Mouse (Mus musculus) hindbrain, postnatal 0 days (tissue): ENCODE results near the gene Tnfsfm13. TPM values are rescaled to one million over a fixed set of nuclear protein-coding genes. Genes with fewer than 3 reads are reported as not detected.
"Not testable (repeated sequence)": the region's sequence is repeated elsewhere in the genome, so short reads cannot be mapped to it uniquely, and the experiment has no call there.

Source experiments
- ATAC-seq: fragments of 200-750 bp; cut with Nextera tagmentation; 2 replicates; pipeline ENCODE4 v1.8.0; 2017; ENCODE audit warnings: mild to moderate bottlenecking, moderate TSS enrichment, moderate library complexity
- DNase-seq: peaks from one replicate; pipeline ENCODE4 v3.0.0-alpha.2; 2015; ENCODE audit warnings: low spot score
- H3K27ac ChIP-seq: fragments of 300-500 bp; sonication (generic); 2 replicates; pipeline ENCODE4 v1.5.1; 2014; ENCODE audit warnings: mild to moderate bottlenecking
- H3K27me3 ChIP-seq: fragments of 300-500 bp; sonication (generic); 2 replicates; pipeline ENCODE4 v1.6.1; 2014; ENCODE audit warnings: low read length, mixed read lengths; ENCODE audit not compliant: insufficient read depth
- H3K36me3 ChIP-seq: fragments of 300-500 bp; sonication (generic); 2 replicates; pipeline ENCODE4 v1.6.1; 2014; ENCODE audit warnings: low read length, mixed read lengths; ENCODE audit not compliant: insufficient read depth
- H3K4me1 ChIP-seq: fragments of 300-500 bp; sonication (generic); 2 replicates; pipeline ENCODE4 v1.6.1; 2014; ENCODE audit warnings: antibody characterized with exemption, low read length, mixed read lengths; ENCODE audit not compliant: insufficient read depth
- H3K4me2 ChIP-seq: fragments of 300-500 bp; sonication (generic); 2 replicates; pipeline ENCODE4 v1.6.1; 2014; ENCODE audit warnings: low read depth, mild to moderate bottlenecking, low read length, moderate library complexity, mixed read lengths
- H3K4me3 ChIP-seq: fragments of 300-500 bp; sonication (generic); 2 replicates; pipeline ENCODE4 v1.5.1; 2014; ENCODE audit warnings: low read length
- H3K9ac ChIP-seq: fragments of 300-500 bp; sonication (generic); replicated peaks from 2 replicates; pipeline ENCODE4 v1.6.1; 2014; ENCODE audit warnings: mild to moderate bottlenecking, low read length, moderate library complexity, mixed read lengths
- H3K9me3 ChIP-seq: fragments of 300-500 bp; sonication (generic); 2 replicates; pipeline ENCODE4 v1.6.1; 2016; ENCODE audit warnings: low read length, mixed read lengths
- CTCF ChIP-seq: IDR thresholded peaks from 2 replicates; pipeline ENCODE4 v1.5.1; 2016; ENCODE audit warnings: antibody characterized with exemption, control low read depth, low read depth
- WGBS: fragments of 180-500 bp; shearing (Covaris S2); extraction: QIAGEN DNeasy Blood & Tissue Kit; methylation state at CpG from one replicate; pipeline ENCODE4 v1.1.7; 2014; 5-methylcytosine and 5-hydroxymethylcytosine counted together
- polyA plus RNA-seq: library from polyadenylated mRNA; unstranded; fragments of >200 nt; fragmentation: Nextera tagmentation; extraction: Ambion mirVana; gene quantifications from 2 replicates; pipeline ENCODE4 v1.2.1, GENCODE M21; 2015
- total RNA-seq: library from RNA; depleted of rRNA; stranded (reverse); fragments of >200 nt; gene quantifications from 2 replicates; pipeline ENCODE4 v1.2.3, GENCODE M21; 2014

The Tnfsfm13 gene
- total and polyA plus RNA-seq, 2 experiments from 2014 or later = 0.94 to 2.0 TPM

DNA sequence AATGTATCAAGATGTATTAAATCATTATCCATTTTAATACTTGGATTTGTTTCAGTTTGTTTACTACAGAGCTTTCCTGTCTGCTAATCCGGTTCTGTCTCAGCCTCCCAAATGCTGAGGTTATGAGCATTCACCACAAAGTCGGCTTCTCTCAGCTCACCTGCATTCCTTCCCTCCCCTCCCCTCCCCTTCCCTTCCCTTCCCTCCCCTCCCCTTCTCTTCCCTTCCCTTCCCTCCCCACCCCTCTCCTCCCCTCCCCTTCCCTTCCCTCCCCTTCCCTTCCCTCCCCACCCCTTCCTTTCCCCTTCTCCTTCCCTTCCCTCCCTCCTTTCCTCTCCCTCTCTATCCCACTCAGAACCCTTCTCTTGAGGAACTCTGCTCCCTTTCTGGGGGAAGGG is 8.7 kb upstream of the Tnfsfm13 start:
- Histone ChIP-seq H3K27ac (no peak overlapping the region), H3K9me3 (no peaks in the 10 kb centered on the region), H3K9ac (no peak overlapping the region), H3K4me3 (no peak overlapping the region), H3K4me2 (no peak overlapping the region), H3K4me1 (0 out of 2 replicates have a peak, but pooled peaks cover 5% of the 10 kb centered on the region), H3K36me3 (no peaks in the 10 kb centered on the region), H3K27me3 (no peaks in the 10 kb centered on the region)
- ATAC-seq = no peak
- WGBS = 55% methylated on average over 2 of the region's 2 CpGs
- TF ChIP-seq CTCF = no peak
- DNase-seq = no peak

DNA sequence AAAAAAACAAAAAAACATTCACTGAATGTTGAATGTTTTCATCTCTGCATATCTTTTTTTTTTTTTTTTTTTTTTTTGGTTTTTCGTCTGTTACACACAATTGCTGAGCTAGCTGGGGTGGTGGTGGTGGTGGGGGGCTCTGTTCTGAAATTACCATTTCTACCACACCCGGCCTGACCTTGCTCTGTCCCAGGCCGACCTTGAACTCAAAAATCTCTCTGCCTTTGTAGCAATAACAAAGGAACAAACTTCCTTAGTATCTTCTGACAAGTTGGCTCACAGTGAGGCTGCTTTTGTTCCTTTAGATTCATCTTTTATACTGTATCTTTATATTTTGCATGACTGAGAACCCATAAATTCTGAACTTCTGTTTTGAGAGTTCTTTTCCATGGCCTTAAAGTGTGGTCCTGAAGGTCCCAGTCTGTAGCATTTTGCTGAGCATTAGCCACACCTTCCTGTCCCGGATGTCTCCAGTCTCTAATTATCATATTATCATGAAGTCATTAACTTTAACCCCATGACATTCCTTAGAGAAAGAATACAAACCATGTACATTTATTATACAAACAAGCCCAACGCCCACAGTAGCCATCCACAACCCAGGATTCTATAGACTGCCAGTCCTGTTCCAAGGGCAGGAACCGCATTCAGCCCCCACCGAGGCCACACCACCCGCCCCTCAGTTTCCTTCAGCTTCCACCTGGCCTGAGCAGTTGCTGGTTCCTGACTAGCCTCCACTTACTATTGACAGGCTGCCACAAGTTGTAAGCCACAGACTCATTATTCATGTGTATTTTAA is 8.1 kb upstream of the Tnfsfm13 start:
- ATAC-seq = no peak
- no peak for TF ChIP-seq CTCF
- WGBS = 59% methylated on average over 8 of the region's 8 CpGs

DNA sequence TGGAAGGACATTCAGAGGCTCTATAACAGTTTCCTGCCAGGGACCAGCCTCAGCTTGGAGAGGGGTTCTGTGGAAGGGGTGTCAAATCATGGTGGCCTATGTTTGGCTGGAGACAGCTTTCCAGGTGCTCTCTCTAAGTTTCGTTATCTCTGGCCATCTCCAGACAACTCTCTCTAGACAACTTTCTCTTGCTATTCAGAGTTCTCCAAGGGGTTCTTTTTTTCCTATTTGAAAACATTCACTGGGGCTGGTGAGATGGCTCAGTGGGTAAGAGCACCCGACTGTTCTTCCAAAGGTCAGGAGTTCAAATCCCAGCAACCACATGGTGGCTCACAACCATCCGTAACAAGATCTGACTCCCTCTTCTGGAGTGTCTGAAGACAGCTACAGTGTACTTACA is 7.5 kb upstream of the Tnfsfm13 start:
- not testable (repeated sequence) for H3K36me3 ChIP-seq, H3K9ac ChIP-seq, ATAC-seq, H3K27ac ChIP-seq, H3K4me2 ChIP-seq, DNase-seq, H3K4me1 ChIP-seq, H3K4me3 ChIP-seq, H3K9me3 ChIP-seq, H3K27me3 ChIP-seq
- 67% methylated on average over 2 of the region's 3 CpGs for WGBS

More for the DNA sequence above, 8.1 kb upstream of the Tnfsfm13 start:
- no peaks in the 10 kb centered on the region for H3K9me3 ChIP-seq
- no peak overlapping the region for H3K27ac ChIP-seq
- no peak overlapping the region for H3K9ac ChIP-seq
- no peaks in the 10 kb centered on the region for H3K36me3 ChIP-seq
- H3K27me3 ChIP-seq = no peaks in the 10 kb centered on the region
- no peak for DNase-seq
- no peak overlapping the region for H3K4me3 ChIP-seq
- H3K4me2 ChIP-seq = no peak overlapping the region
- 0 out of 2 replicates have a peak, but pooled peaks cover 5% of the 10 kb centered on the region for H3K4me1 ChIP-seq

DNA sequence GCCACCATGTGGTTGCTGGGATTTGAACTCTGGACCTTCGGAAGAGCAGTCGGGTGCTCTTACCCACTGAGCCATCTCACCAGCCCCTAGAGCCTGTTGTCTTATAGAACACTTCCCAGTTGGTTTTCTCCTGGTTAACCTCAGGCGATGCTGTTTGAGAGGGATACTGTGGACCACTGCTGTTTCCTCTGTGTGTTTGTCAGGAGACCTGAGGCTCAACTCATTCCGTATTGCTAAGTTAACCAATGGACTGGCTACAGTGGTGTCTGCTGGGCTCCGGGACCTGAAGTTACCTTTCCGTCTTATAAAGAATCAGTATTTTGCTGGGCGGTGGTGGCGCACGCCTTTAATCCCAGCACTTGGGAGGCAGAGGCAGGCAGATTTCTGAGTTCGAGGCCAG is 7.0 kb upstream of the Tnfsfm13 start:
- H3K9ac ChIP-seq, H3K4me1 ChIP-seq, H3K9me3 ChIP-seq, H3K27ac ChIP-seq, H3K27me3 ChIP-seq, ATAC-seq, DNase-seq, H3K4me3 ChIP-seq, H3K36me3 ChIP-seq, H3K4me2 ChIP-seq: not testable (repeated sequence)
- WGBS = 97% methylated on average over 10 of the region's 10 CpGs

GRCm38 (mm10) chr11:69699595-69699994 is 3.7 kb upstream of the Tnfsfm13 start:
- no peak overlapping the region for H3K9ac ChIP-seq
- DNase-seq (no peak), ATAC-seq (no peak)
- TF ChIP-seq CTCF = no peak
- no peak overlapping the region for H3K4me3 ChIP-seq
- 86% methylated on average over 1 of the region's 1 CpGs for WGBS
- H3K4me2 ChIP-seq = no peak overlapping the region
- no peaks in the 10 kb centered on the region; the same call in 1 of the 2 replicates for H3K4me1 ChIP-seq
- H3K9me3 ChIP-seq = no peaks in the 10 kb centered on the region
- no peaks in the 10 kb centered on the region for H3K36me3 ChIP-seq
- H3K27me3 ChIP-seq = no peaks in the 10 kb centered on the region
- no peak overlapping the region for H3K27ac ChIP-seq

- Histone ChIP-seq H3K4me2 (no peak overlapping the region), H3K27me3 (no peaks in the 10 kb centered on the region), H3K9me3 (no peaks in the 10 kb centered on the region), H3K27ac (no peak overlapping the region), H3K36me3 (no peaks in the 10 kb centered on the region), H3K9ac (no peak overlapping the region), H3K4me3 (no peak overlapping the region), H3K4me1 (no peaks in the 10 kb centered on the region; the same call in 1 of the 2 replicates)
- DNase-seq = no peak
- WGBS = 68% methylated on average over 5 of the region's 5 CpGs
- no peak for ATAC-seq
- peak; percentile 27; the same call in 1 of the 2 replicates for TF ChIP-seq CTCF
These were observed 2.7 kb upstream of the Tnfsfm13 start for GRCm38 (mm10) chr11:69698574-69698973.

DNA sequence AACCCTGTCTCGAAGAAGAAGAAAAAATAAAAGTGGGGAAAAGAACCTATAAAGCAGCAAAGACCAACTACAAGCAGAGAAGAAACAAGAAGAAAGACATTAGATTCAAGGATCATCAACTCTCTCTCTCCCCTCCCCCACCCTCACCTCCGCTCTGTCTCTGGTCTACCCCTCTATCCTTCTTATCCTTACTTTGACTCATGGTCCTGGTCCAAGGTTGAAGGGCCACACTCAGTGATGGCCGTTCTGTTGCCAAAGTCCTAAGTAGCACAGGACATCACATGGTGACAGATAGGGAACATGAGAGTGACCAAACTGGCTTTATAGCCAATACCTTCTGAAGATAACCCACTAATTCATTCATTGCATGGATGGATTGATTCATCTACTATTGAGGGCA is 1.5 kb upstream of the Tnfsfm13 start:
- no peaks in the 10 kb centered on the region; the same call in 1 of the 2 replicates for H3K4me1 ChIP-seq
- H3K4me3 ChIP-seq = no peak overlapping the region
- H3K9me3 ChIP-seq = no peaks in the 10 kb centered on the region
- no peak overlapping the region for H3K4me2 ChIP-seq
- TF ChIP-seq CTCF = no peak
- H3K27me3 ChIP-seq = no peaks in the 10 kb centered on the region
- no peak for ATAC-seq
- no peak overlapping the region for H3K27ac ChIP-seq
- H3K9ac ChIP-seq = no peak overlapping the region
- DNase-seq = no peak
- no peaks in the 10 kb centered on the region for H3K36me3 ChIP-seq
- WGBS = 87% methylated on average over 3 of the region's 3 CpGs
